Mouse (Mus musculus) forebrain, embryonic 12.5 days (tissue): ENCODE results near the gene Siah3. TPM values are rescaled to one million over a fixed set of nuclear protein-coding genes. Genes with fewer than 3 reads are reported as not detected.
A peak's percentile ranks its signal among the peaks of the same experiment; 100 is the strongest.

Experiments
- ATAC-seq: fragments of 200-750 bp; cut with Nextera tagmentation; 2 replicates; pipeline ENCODE4 v1.8.0; 2017; ENCODE audit warnings: moderate TSS enrichment; ENCODE audit not compliant: low FRiP score
- H3K27ac ChIP-seq: fragments of 300-500 bp; sonication (generic); 2 replicates; pipeline ENCODE4 v1.5.1; 2016; ENCODE audit warnings: mild to moderate bottlenecking
- H3K27me3 ChIP-seq: fragments of 300-500 bp; sonication (generic); 2 replicates; pipeline ENCODE4 v1.6.1; 2016; ENCODE audit warnings: mild to moderate bottlenecking
- H3K36me3 ChIP-seq: fragments of 300-500 bp; sonication (generic); replicated peaks from 2 replicates; pipeline ENCODE4 v1.6.1; 2016; ENCODE audit warnings: mild to moderate bottlenecking
- H3K4me1 ChIP-seq: fragments of 300-500 bp; sonication (generic); 2 replicates; pipeline ENCODE4 v1.6.1; 2016
- H3K4me2 ChIP-seq: fragments of 300-500 bp; sonication (generic); 2 replicates; pipeline ENCODE4 v1.6.1; 2016; ENCODE audit warnings: mild to moderate bottlenecking, moderate library complexity
- H3K4me3 ChIP-seq: fragments of 300-500 bp; sonication (generic); replicated peaks from 2 replicates; pipeline ENCODE4 v1.5.1; 2016; ENCODE audit warnings: mild to moderate bottlenecking
- H3K9ac ChIP-seq: fragments of 300-500 bp; sonication (generic); 2 replicates; pipeline ENCODE4 v1.6.1; 2016; ENCODE audit warnings: mild to moderate bottlenecking
- H3K9me3 ChIP-seq: fragments of 300-500 bp; sonication (generic); 2 replicates; pipeline ENCODE4 v1.6.1; 2016
- WGBS: fragments of 180-500 bp; shearing (Covaris S2); methylation state at CpG from one replicate; pipeline ENCODE4 v1.1.7; 2016; 5-methylcytosine and 5-hydroxymethylcytosine counted together
- polyA plus RNA-seq: library from polyadenylated mRNA; unstranded; fragments of >200 nt; fragmentation: Nextera tagmentation; extraction: Ambion mirVana; gene quantifications from 2 replicates; pipeline ENCODE4 v1.2.1, GENCODE M21; 2016

The Siah3 gene
- polyA plus RNA-seq = 4.2 and 6.1 TPM in 2 replicates

- peaks cover 3% of the 10 kb centered on the region; the same call in 1 of the 2 replicates for H3K27me3 ChIP-seq
- H3K9ac ChIP-seq = peak within 1 kb of the TSS; percentile 64
- no peaks in the 10 kb centered on the region for H3K9me3 ChIP-seq
- ATAC-seq = peak; percentile 31
- H3K27ac ChIP-seq = peak within 1 kb of the TSS; percentile 92
- peak within 1 kb of the TSS; percentile 75 for H3K4me2 ChIP-seq
- peak within 1 kb of the TSS; percentile 57 for H3K4me3 ChIP-seq
- no peaks in the 10 kb centered on the region for H3K36me3 ChIP-seq
- peaks cover 49% of the 10 kb centered on the region for H3K4me1 ChIP-seq
- WGBS = 5% methylated on average over 18 of the region's 18 CpGs
Observed at GRCm38 (mm10) chr14:75455743-75456421, at the start of gene Siah3. TSS of gene Siah3 (plus strand) at chr14:75455982.

GRCm38 (mm10) chr14:75409772-75410171 lies 46.0 kb upstream of the Siah3 start:
- Histone ChIP-seq H3K27ac (no peak overlapping the region), H3K27me3 (no peaks in the 10 kb centered on the region), H3K4me1 (no peaks in the 10 kb centered on the region), H3K36me3 (no peaks in the 10 kb centered on the region), H3K4me3 (no peak overlapping the region), H3K9me3 (no peaks in the 10 kb centered on the region), H3K9ac (no peak overlapping the region), H3K4me2 (no peak overlapping the region)
- no peak; the same call in 1 of the 2 replicates for ATAC-seq
- WGBS = 70% methylated on average over 3 of the region's 3 CpGs

- H3K9me3 ChIP-seq = no peaks in the 10 kb centered on the region
- 81% methylated on average over 4 of the region's 4 CpGs for WGBS
- no peaks in the 10 kb centered on the region for H3K36me3 ChIP-seq
- no peak overlapping the region for H3K27ac ChIP-seq
- H3K4me1 ChIP-seq = peaks cover 4% of the 10 kb centered on the region
- H3K27me3 ChIP-seq = no peaks in the 10 kb centered on the region
- H3K4me2 ChIP-seq = no peak overlapping the region
- no peak for ATAC-seq
- H3K4me3 ChIP-seq = no peak overlapping the region
- H3K9ac ChIP-seq = no peak overlapping the region
Observed at GRCm38 (mm10) chr14:75410392-75410791, 45.4 kb upstream of the Siah3 start.

GRCm38 (mm10) chr14:75418721-75419120 lies 37.1 kb upstream of the Siah3 start:
- H3K36me3 ChIP-seq = no peaks in the 10 kb centered on the region
- H3K9ac ChIP-seq = no peak overlapping the region
- WGBS = 84% methylated on average over 3 of the region's 3 CpGs
- H3K4me2 ChIP-seq = no peak overlapping the region
- peaks cover 21% of the 10 kb centered on the region for H3K4me1 ChIP-seq
- no peaks in the 10 kb centered on the region for H3K9me3 ChIP-seq
- H3K4me3 ChIP-seq = no peak overlapping the region
- H3K27ac ChIP-seq = no peak overlapping the region
- no peak for ATAC-seq
- H3K27me3 ChIP-seq = no peaks in the 10 kb centered on the region

- 92% methylated on average over 7 of the region's 7 CpGs for WGBS
- H3K9ac ChIP-seq = no peak overlapping the region
- H3K4me1 ChIP-seq = peaks cover 21% of the 10 kb centered on the region
- no peak overlapping the region for H3K27ac ChIP-seq
- H3K36me3 ChIP-seq = no peaks in the 10 kb centered on the region
- H3K4me2 ChIP-seq = no peak overlapping the region
- H3K9me3 ChIP-seq = no peaks in the 10 kb centered on the region
- no peaks in the 10 kb centered on the region for H3K27me3 ChIP-seq
- H3K4me3 ChIP-seq = no peak overlapping the region
- ATAC-seq = no peak
Observed at GRCm38 (mm10) chr14:75419876-75420275, 35.9 kb upstream of the Siah3 start.

- Histone ChIP-seq H3K9ac (no peak overlapping the region), H3K4me3 (no peak overlapping the region), H3K27ac (no peak overlapping the region), H3K27me3 (no peaks in the 10 kb centered on the region), H3K9me3 (no peaks in the 10 kb centered on the region), H3K4me2 (no peak overlapping the region), H3K36me3 (no peaks in the 10 kb centered on the region), H3K4me1 (peaks cover 13% of the 10 kb centered on the region)
- WGBS = 64% methylated on average over 6 of the region's 6 CpGs
- ATAC-seq = no peak
Observed at GRCm38 (mm10) chr14:75420811-75421210, 35.0 kb upstream of the Siah3 start.

GRCm38 (mm10) chr14:75431173-75431786 lies 24.5 kb upstream of the Siah3 start:
- H3K27me3 ChIP-seq = no peaks in the 10 kb centered on the region

GRCm38 (mm10) chr14:75432850-75433249 lies 22.9 kb upstream of the Siah3 start:
- WGBS = 60% methylated on average over 10 of the region's 10 CpGs
- Histone ChIP-seq H3K4me3 (no peak overlapping the region), H3K4me1 (peaks cover 5% of the 10 kb centered on the region; the same call in 1 of the 2 replicates), H3K9me3 (no peaks in the 10 kb centered on the region), H3K4me2 (no peak overlapping the region), H3K9ac (no peak overlapping the region), H3K36me3 (no peaks in the 10 kb centered on the region), H3K27ac (no peak overlapping the region), H3K27me3 (no peaks in the 10 kb centered on the region)
- 0 out of 2 replicates have a peak, but pooled peaks have one; percentile 20 for ATAC-seq

More at GRCm38 (mm10) chr14:75431173-75431786, 24.5 kb upstream of the Siah3 start:
- no peak for ATAC-seq
- no peak overlapping the region for H3K9ac ChIP-seq
- H3K36me3 ChIP-seq = no peaks in the 10 kb centered on the region
- no peak overlapping the region for H3K4me3 ChIP-seq
- peaks cover 5% of the 10 kb centered on the region; the same call in 1 of the 2 replicates for H3K4me1 ChIP-seq
- no peak overlapping the region; the same call in 1 of the 2 replicates for H3K27ac ChIP-seq
- no peaks in the 10 kb centered on the region for H3K9me3 ChIP-seq
- 95% methylated on average over 7 of the region's 8 CpGs for WGBS
- H3K4me2 ChIP-seq = no peak overlapping the region

GRCm38 (mm10) chr14:75434576-75434975 lies 21.2 kb upstream of the Siah3 start:
- 85% methylated on average over 10 of the region's 10 CpGs for WGBS

GRCm38 (mm10) chr14:75444486-75445105 lies 11.2 kb upstream of the Siah3 start:
- Histone ChIP-seq H3K4me3 (no peak overlapping the region), H3K4me2 (peak overlapping the region; percentile 64; the same call in 1 of the 2 replicates), H3K27me3 (0 out of 2 replicates have a peak, but pooled peaks cover 3% of the 10 kb centered on the region), H3K36me3 (no peaks in the 10 kb centered on the region), H3K9ac (no peak overlapping the region), H3K27ac (0 out of 2 replicates have a peak overlapping the region, but pooled peaks have one; percentile 20), H3K9me3 (no peaks in the 10 kb centered on the region), H3K4me1 (peaks cover 17% of the 10 kb centered on the region)
- WGBS = 83% methylated on average over 11 of the region's 11 CpGs
- no peak for ATAC-seq

More at GRCm38 (mm10) chr14:75434576-75434975, 21.2 kb upstream of the Siah3 start:
- ATAC-seq = no peak
- Histone ChIP-seq H3K27ac (no peak overlapping the region), H3K27me3 (no peaks in the 10 kb centered on the region), H3K9ac (no peak overlapping the region), H3K9me3 (no peaks in the 10 kb centered on the region), H3K4me3 (no peak overlapping the region), H3K4me1 (peaks cover 5% of the 10 kb centered on the region; the same call in 1 of the 2 replicates), H3K4me2 (no peak overlapping the region), H3K36me3 (no peaks in the 10 kb centered on the region)

GRCm38 (mm10) chr14:75445281-75445947 lies 10.4 kb upstream of the Siah3 start:
- H3K9me3 ChIP-seq = no peaks in the 10 kb centered on the region
- no peaks in the 10 kb centered on the region for H3K36me3 ChIP-seq
- peak; percentile 93 for ATAC-seq
- H3K9ac ChIP-seq = no peak overlapping the region
- peaks cover 17% of the 10 kb centered on the region for H3K4me1 ChIP-seq
- WGBS = 5% methylated on average over 15 of the region's 15 CpGs
- H3K4me2 ChIP-seq = peak overlapping the region; percentile 64
- 0 out of 2 replicates have a peak, but pooled peaks cover 3% of the 10 kb centered on the region for H3K27me3 ChIP-seq
- peak overlapping the region; percentile 32 for H3K4me3 ChIP-seq
- H3K27ac ChIP-seq = peak overlapping the region; percentile 65

GRCm38 (mm10) chr14:75445948-75446281 lies 9.9 kb upstream of the Siah3 start:
- ATAC-seq = no peak; the same call in 1 of the 2 replicates
- 28% methylated on average over 6 of the region's 6 CpGs for WGBS

More at GRCm38 (mm10) chr14:75445948-75446281, 9.9 kb upstream of the Siah3 start:
- H3K9me3 ChIP-seq = no peaks in the 10 kb centered on the region
- H3K4me3 ChIP-seq = peak overlapping the region; percentile 32
- H3K27ac ChIP-seq = peak overlapping the region; percentile 65
- 0 out of 2 replicates have a peak, but pooled peaks cover 3% of the 10 kb centered on the region for H3K27me3 ChIP-seq
- H3K4me1 ChIP-seq = peaks cover 17% of the 10 kb centered on the region
- no peak overlapping the region for H3K9ac ChIP-seq
- H3K4me2 ChIP-seq = peak overlapping the region; percentile 64
- no peaks in the 10 kb centered on the region for H3K36me3 ChIP-seq
